Mouse (Mus musculus) CH12F3 (cell line): ENCODE measurements around the gene Mef2d.

Experiments used
- in situ Hi-C: fragments of 300-500 bp; cut with MboI; formaldehyde crosslinking; loops from 2 replicates; pipeline ENCODE4 v1.14.3; 2020; ENCODE audit warnings: low sequenced_read_pairs

Mef2d gene

GRCm38 (mm10) chr3:88141787-88142523 lies at the start of gene Mef2d:
TSS of gene Mef2d (plus strand) at chr3:88142372.
- in situ Hi-C loops, result no loop called here

GRCm38 (mm10) chr3:88094126-88094525 lies 48.0 kb upstream of the Mef2d start:
- in situ Hi-C loops, result no loop called here

GRCm38 (mm10) chr3:88097666-88098065 lies 44.5 kb upstream of the Mef2d start:
- in situ Hi-C loops, result no loop called here

GRCm38 (mm10) chr3:88100251-88100650 lies 41.9 kb upstream of the Mef2d start:
- in situ Hi-C loops, result no loop called here

- in situ Hi-C loops, result no loop called here
Observed at GRCm38 (mm10) chr3:88101736-88102135, 40.4 kb upstream of the Mef2d start.

GRCm38 (mm10) chr3:88102196-88102595 lies 40.0 kb upstream of the Mef2d start:
- in situ Hi-C loops, result no loop called here

GRCm38 (mm10) chr3:88102611-88103010 lies 39.6 kb upstream of the Mef2d start:
- in situ Hi-C loops, result no loop called here

GRCm38 (mm10) chr3:88106126-88106525 lies 36.0 kb upstream of the Mef2d start:
- in situ Hi-C loops, result no loop called here

- in situ Hi-C loops, result no loop called here
Observed at GRCm38 (mm10) chr3:88109126-88109525, 33.0 kb upstream of the Mef2d start.

GRCm38 (mm10) chr3:88114396-88114795 lies 27.8 kb upstream of the Mef2d start:
- in situ Hi-C loops, result no loop called here

GRCm38 (mm10) chr3:88120117-88120651 lies 22.0 kb upstream of the Mef2d start:
- in situ Hi-C loops, result no loop called here

- in situ Hi-C loops, result no loop called here
Observed at GRCm38 (mm10) chr3:88121164-88122131, 20.7 kb upstream of the Mef2d start.

- in situ Hi-C loops, result no loop called here
Observed at GRCm38 (mm10) chr3:88125195-88125594, 17.0 kb upstream of the Mef2d start.

GRCm38 (mm10) chr3:88126181-88126580 lies 16.0 kb upstream of the Mef2d start:
- in situ Hi-C loops, result no loop called here

GRCm38 (mm10) chr3:88127636-88128035 lies 14.5 kb upstream of the Mef2d start:
- in situ Hi-C loops, result no loop called here

GRCm38 (mm10) chr3:88128056-88128455 lies 14.1 kb upstream of the Mef2d start:
- in situ Hi-C loops, result no loop called here

- in situ Hi-C loops, result no loop called here
Observed at GRCm38 (mm10) chr3:88129006-88129405, 13.2 kb upstream of the Mef2d start.

GRCm38 (mm10) chr3:88131071-88131470 lies 11.1 kb upstream of the Mef2d start:
- in situ Hi-C loops, result no loop called here

- in situ Hi-C loops, result no loop called here
Observed at GRCm38 (mm10) chr3:88132492-88132891, 9.7 kb upstream of the Mef2d start.

- in situ Hi-C loops, result no loop called here
Observed at GRCm38 (mm10) chr3:88133187-88133771, 8.9 kb upstream of the Mef2d start.

GRCm38 (mm10) chr3:88136346-88136745 lies 5.8 kb upstream of the Mef2d start:
- in situ Hi-C loops, result no loop called here
